Mouse (Mus musculus) bone marrow macrophage, adult 2 months (primary cell): ENCODE data around the gene Hip1r.

Experiments
- CTCF ChIP-seq: IDR thresholded peaks from 2 replicates; pipeline ENCODE4 v1.5.1; 2012; ENCODE audit warnings: low read depth, mild to moderate bottlenecking, low read length, moderate library complexity
- POLR2A ChIP-seq: IDR thresholded peaks from 2 replicates; pipeline ENCODE4 v1.6.1; 2012; ENCODE audit warnings: mild to moderate bottlenecking, low read depth, low read length, borderline replicate concordance

- no peak for TF ChIP-seq POLR2A
- no peak for TF ChIP-seq CTCF
Observed at GRCm38 (mm10) chr5:123938479-123938878, 34.9 kb upstream of the Hip1r start.
